Mouse (Mus musculus) spleen, adult 18-20 months (tissue): ENCODE measurements around the gene Chrd.

Source experiments
- DNase-seq, 2 experiments: peaks; one replicate each; pipeline ENCODE4 v3.0.0; 2022; ENCODE audit warnings: mixed read lengths in 2 of 2

Gene Chrd

DNA sequence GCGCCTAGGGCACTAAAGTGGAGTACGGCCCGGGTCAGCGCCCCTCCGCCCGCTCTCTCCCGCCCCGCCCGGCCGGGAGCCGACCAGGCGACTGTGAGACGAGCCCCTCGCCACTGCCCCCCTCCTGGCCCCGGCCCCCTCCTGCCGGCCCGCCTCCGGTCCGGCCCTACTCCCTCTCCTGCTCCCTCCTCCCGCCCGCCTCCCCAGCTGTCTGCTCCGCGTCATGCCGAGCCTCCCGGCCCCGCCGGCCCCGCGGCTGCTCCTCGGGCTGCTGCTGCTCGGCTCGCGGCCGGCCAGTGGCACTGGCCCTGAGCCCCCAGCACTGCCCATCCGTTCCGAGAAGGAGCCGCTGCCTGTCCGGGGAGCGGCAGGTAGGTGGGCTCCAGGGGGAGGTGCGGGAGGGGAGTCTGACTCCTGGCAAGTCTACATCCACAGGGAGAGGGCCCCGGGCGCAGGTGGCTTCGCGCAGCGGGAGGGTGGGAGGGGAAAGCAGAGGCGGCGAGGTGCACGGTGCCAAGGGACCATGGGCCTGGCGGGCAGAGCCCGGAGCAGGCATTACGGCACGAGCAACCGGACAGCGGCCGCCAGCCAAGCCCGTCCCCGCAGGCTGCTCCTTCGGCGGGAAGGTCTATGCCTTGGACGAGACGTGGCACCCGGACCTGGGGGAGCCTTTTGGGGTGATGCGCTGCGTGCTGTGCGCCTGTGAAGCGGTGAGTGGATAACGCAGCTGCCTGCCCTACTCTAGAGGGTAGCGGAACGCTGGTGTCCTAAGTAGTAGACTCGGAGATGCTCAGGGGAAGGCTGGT, at the start of gene Chrd:
Gene Chrd (plus strand): TSS at position 203 of the 806 bp plus-strand sequence.
- no peak for DNase-seq

- no peak for DNase-seq
Measured at GRCm38 (mm10) chr16:20690774-20691173, 42.2 kb upstream of the Chrd start.

- DNase-seq = no peak
Measured at GRCm38 (mm10) chr16:20691617-20692016, 41.3 kb upstream of the Chrd start.

- DNase-seq = no peak
Measured at GRCm38 (mm10) chr16:20692241-20692965, 40.5 kb upstream of the Chrd start.

DNA sequence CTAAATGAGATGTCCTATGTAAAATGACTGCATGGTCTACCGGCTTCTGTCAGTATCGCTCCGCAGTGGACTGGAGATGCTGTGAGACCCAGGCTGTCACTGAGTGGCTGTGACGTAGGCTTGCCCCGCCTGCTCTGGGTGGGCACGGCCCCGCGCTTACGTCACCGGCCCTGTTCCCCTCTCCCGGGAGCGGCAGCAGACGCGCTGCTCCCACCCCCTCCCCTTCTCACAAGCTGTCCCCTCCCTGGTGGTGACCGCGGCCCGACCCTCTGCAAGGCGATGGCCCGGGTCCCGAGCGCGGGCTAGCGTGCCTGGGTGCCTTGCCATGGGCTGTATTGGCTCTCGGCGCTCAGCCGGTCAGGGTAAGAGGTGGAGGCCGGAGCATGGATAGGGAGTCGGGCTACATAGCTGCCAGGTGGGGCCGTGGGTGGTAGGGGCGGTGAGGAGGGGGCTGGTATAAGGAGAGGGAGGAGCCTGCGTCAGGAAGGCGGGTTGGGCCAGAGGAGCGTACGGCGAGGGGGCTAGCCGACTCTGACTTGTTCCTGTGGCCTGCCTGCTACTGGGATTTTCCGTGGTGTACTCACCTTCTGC, 39.7 kb upstream of the Chrd start, which contains the start of gene Fam131a:
Gene Fam131a (plus strand): TSS at position 131 of the 591 bp plus-strand sequence.
- peak; percentile 67 to 78 for DNase-seq

GRCm38 (mm10) chr16:20694781-20695180, 38.1 kb upstream of the Chrd start:
- DNase-seq = no peak

DNA sequence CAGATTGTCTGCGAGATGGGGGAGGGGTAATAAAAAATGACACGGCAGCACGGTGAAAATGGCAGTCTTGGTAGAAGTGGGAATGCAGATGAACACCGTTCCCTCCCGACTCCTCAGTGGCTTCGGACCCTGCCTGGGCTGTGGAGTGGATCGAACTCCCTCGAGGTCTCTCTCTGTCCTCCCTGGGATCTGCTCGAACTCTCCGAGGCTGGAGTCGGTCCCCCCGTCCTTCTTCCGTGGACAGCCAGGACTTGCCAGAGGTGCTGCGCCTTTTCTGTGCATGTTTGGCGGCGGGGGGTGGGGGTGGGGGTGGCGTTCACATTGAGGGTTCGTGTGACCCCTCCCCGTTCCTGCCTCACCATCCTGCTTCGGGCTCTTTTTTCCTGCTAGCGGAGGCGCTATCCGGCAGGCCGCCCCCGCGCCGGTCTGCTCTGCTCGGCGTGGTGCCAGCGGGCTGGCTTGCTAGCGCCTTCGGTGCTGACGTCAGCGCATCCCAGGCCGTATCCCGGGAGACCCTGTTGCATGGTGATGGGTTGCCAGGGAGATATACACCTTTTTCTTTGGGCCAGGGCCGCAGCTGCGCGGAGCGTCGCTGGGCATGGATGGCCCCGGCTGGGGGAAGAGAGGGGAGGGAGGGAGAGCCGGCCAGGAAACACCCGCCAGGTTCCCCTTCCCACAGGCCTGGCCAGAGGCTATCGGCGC, 37.2 kb upstream of the Chrd start:
- DNase-seq = peak in 1 of 2 experiments; percentile 24

DNA sequence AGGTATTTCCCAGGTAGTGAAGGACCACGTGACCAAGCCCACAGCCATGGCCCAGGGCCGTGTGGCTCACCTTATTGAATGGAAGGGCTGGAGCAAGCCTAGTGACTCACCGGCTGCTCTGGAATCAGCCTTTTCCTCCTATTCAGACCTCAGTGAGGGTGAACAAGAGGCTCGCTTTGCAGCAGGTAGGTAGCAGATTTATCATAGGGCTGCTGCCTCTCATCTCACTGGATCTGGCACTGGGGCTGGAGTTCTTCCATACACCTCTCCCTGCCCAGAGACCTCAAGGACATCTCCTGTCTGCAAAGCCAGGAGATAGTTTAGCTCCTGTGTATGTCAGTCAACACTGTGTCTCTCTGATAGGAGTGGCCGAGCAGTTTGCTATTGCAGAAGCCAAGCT, 33.7 kb upstream of the Chrd start:
- no peak for DNase-seq

DNA sequence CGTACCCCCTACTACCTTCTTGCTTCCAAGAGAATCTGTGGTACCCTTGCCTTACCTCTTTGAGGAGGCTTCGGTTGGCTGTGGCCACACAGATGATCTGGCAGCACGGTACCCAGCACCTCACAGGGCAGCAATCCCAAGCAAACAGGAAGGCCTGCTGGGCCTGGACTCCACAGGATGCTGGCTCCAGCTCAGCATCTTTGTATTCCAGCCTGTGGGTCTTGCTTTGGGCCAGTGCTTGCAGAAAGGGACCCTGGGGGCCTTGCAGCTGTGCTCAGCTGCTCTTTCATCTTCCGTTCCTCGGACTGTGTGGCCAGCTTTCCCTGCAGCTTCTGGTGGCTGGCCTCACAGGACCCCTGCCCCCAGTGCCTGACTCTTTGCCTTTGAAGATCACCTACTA, 32.9 kb upstream of the Chrd start:
- DNase-seq = no peak

DNA sequence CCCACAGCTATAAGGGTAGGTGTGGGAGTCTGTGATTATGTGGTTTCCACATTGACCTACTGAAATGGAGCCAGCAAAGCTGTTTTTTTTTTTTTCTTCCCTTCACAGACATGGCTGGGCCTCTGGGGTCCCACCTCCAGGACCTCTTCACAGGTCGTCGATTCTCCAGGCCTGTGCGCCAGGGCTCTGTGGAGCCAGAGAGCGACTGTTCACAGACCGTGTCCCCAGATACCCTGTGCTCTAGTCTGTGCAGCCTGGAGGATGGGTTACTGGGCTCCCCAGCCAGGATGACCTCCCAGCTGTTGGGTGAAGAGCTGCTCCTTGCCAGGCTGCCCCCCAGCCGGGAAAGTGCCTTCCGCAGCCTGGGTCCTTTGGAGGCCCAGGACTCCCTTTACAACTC, 31.6 kb upstream of the Chrd start:
- DNase-seq = no peak

DNA sequence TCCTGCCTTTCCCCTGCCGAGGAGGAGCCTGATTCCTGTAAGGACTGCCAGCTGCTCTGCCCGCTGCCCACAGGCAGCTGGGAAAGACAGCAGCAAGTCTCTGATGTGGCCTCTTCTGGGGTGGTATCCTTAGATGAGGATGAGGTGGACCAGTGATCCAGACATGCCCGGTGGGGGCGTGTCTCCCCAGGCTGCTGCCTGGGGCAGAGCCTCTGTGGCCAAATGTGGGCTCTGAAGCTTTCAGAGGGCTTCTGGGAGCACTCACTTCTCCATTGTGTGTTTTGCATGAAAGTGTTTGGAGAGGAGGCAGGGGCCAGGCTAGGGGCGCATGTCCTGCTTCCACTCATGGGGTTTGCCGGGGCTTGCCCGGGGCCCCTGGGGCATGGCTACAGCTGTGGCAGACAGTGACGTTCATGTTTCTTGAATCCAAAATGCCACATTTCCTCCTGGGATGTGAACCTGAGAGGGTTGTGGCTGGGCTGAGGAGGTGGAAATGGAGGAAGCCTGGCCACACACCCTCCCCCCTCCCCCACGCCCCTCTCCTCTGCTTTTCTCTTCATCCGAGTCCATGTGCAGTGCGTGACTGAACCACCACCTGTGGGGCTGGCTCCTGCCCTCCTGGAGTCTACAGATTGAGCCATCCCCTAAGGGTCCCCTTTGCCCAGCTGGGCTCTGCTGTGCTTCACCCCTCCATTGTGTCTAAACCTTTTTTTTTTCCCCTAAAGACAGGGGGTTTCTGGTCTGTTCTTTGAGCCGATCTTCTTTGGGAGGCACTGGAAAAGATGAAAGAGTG, 31.0 kb upstream of the Chrd start:
- no peak for DNase-seq

DNA sequence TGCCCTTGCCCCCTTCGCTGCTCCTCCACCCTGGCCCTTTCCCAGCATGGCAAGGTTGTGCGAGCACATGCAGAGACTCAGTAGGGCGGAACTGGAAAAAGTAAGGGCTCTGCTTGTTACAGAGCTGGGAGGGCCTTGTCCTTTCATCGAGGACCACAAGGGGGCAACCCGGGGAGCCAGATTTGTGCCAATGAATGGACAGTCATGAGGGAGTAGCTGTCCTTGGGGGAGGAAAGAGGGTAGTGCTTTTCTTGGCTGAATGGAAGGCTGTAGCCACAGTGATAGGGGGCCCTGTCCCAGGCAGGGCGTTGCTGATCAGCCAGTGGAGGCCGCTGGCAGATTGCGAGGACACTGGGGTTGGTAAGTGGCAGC, 30.4 kb upstream of the Chrd start:
- peak in 1 of 2 experiments; percentile 38 for DNase-seq

DNA sequence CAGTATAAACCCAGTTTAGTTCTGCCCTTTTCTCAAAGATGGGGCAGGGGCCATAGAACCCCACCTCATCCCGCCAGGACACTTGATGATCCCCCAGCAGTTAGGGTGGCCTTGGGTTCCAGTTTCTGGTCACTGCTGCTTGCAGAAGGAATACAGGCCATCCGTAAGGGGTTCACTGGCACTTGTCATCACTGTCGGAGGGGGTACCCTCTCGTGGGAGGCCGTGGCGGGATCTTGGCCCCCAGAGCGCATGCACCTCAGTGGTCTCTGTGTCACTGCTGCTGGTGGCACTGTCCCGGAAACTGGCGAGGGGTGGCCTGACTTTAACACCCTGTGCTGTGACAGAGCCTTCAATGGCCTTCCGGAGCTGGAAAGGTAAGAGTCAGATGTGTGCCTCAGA, 29.9 kb upstream of the Chrd start:
- DNase-seq = no peak

DNA sequence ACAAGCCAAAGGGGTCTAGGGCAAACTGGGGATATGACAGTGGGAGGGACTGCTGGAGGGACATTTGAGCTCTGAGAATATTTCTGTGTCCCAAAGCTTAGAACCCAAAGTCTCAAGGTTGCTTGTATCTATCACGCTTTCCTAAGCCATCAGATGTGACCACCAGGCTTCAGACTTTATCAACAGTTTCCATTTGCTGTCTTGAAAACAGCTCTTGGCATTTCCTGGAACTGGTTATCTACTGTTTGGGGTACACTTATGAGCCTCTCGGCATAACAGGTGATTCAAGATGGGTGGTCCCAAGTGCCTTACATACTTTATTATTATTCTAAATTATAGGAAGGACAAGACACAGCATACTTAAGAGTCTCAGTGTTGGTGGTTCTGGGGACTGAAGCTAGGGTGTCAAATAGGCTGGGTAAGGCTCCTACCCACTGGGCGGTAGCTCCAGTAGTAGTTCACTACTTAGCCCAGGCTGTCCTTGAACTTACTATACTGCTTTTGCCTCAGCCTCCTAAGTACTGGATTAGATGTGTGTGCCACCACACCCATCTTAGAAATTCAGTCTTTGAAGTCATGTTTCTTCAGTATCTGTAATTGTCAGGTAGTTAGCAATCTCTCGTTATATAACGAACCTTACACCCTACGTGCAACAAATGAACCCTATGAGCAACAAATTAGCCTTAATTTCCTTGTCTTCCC, 29.1 kb upstream of the Chrd start:
- no peak for DNase-seq

DNA sequence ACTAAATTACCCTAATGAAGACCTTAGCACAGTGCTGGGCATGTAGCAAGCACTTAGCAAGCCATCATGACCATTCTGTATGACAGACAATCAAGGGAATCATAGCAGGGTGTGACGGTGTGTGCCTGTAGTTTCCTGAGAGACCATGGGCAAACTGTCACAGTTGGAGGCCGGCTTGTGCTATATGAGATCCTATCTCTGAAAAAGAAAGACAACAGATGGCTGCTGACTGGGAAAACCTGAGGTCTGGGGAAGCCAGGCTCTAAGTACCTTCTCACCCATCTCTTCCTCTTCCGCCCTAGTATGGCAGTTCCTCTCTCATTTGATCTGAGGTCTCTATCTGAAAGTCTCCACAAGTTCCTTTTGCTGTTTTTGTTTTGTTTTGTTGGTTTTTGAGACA, 27.1 kb upstream of the Chrd start:
- no peak for DNase-seq

DNA sequence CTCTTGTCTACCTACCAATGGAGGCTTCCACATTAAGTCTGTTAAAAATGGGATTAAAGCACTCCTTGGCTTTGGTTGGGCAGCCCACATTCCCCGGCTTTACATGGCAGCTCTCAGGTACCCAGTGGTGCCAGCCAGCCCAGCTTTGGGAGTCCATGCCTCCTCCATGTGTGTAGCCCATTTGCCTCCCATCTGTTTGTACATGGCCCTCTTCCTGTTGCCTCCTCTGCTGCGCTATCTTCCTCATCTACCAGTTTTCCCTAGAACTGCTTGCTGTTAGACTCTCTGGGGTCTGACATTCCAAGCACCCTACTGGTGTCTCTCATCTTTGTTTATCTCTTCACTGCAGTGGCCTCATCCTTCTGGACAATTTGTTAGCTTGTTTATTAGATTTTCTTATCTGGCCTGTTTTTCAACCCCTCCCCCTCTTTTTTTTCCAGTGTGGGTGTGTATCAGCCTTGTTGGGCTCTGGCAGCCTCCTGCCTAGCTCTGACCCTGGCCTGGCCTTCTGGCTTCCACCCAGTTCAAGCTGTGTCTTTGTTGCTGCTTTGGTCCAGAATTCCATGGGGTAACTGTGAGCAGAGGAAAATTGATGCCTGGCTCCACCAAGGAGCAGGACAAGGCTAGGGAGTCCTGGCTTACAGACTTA, 26.4 kb upstream of the Chrd start:
- DNase-seq = no peak

- DNase-seq = no peak
Measured at GRCm38 (mm10) chr16:20708220-20708938, 24.5 kb upstream of the Chrd start.

GRCm38 (mm10) chr16:20708939-20709734, 23.8 kb upstream of the Chrd start:
- peak in 1 of 2 experiments; percentile 61 for DNase-seq

DNA sequence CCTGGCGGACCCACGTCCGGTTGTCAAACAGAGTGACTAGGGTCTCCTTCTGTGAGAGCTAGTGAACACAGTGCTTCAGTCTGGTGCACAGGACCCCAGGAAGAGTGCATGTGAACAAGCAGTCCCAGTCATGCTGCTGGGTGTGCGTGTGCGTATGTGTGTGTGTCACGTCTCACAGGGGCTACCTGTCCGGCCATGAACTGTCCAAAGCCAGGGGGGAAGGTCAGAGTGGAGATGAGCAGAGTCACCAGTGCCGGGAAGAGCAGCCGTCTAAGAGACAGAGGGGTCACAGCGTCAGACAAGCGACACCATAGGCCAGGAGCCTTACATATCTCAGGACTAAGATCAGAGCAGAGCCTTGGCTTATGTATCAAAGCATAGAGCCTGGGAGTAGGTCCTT, 22.6 kb upstream of the Chrd start:
- no peak for DNase-seq

GRCm38 (mm10) chr16:20710810-20711209, 22.1 kb upstream of the Chrd start:
- no peak for DNase-seq
